Mouse (Mus musculus) liver, embryonic 14.5 days (tissue): ENCODE results near the gene Gm21083.
"Not testable (repeated sequence)": the region's sequence is repeated elsewhere in the genome, so short reads cannot be mapped to it uniquely, and the experiment has no call there.

Experiments
- CTCF ChIP-seq: IDR thresholded peaks from 2 replicates; pipeline ENCODE4 v1.5.1; 2016; ENCODE audit warnings: antibody characterized with exemption, low read depth, control low read depth
- EP300 ChIP-seq: IDR thresholded peaks from 2 replicates; pipeline ENCODE4 v1.6.1; 2016; ENCODE audit warnings: antibody characterized with exemption, low read depth

DNA sequence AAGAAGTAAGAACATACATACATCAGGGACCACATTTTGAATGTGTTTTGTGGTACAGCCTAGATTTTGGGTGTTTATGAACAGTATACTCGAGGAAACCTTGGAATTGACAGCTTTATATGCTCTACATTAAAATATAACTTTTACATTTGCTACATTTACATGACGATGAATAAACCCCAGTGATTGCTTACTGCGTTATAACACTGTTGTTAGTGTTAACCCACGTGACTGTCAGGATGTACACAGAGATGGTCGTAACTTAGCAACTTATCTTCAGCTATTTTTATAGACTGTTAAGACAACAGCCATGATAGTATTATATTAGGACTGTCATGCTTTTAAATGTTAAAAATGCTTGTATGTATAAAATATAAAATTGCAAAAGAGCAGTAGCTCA lies 24.3 kb downstream of the Gm21083 start:
- TF ChIP-seq EP300, CTCF: not testable (repeated sequence)
